Mouse (Mus musculus): ENCODE data around the gene Thrsp. TPM values are rescaled to one million over a fixed set of nuclear protein-coding genes. Genes with fewer than 3 reads are reported as not detected.
"Not testable (repeated sequence)": the region's sequence is repeated elsewhere in the genome, so short reads cannot be mapped to it uniquely, and the experiment has no call there.

Thrsp gene
- 1.2 and 1.6 TPM in 2 replicates for polyA plus RNA-seq (2015; fragmentation: Nextera tagmentation; extraction: Ambion mirVana)

- H3K4me2 ChIP-seq (ENCODE audit: low read depth, low read length): no peak within 1 kb of the TSS
- H3K9me3 ChIP-seq (ENCODE audit: control insufficient read depth, low read length): no peaks in the 10 kb centered on the region
- no peaks in the 10 kb centered on the region for H3K27me3 ChIP-seq (ENCODE audit: control insufficient read depth, insufficient read depth, low read depth, low read length)
- H3K36me3 ChIP-seq (ENCODE audit: control insufficient read depth, insufficient read depth, low read length): no peaks in the 10 kb centered on the region
- 66% methylated on average over 25 of the region's 25 CpGs for WGBS
- H3K4me3 ChIP-seq (ENCODE audit: low read length): no peak within 1 kb of the TSS
- peak; percentile 49 for ATAC-seq (ENCODE audit: low read depth)
- H3K4me1 ChIP-seq (replicated peaks; ENCODE audit: control insufficient read depth, insufficient read depth, low read length): peaks cover 10% of the 10 kb centered on the region
- no peak within 1 kb of the TSS for H3K27ac ChIP-seq (ENCODE audit: low read length)
- no peak within 1 kb of the TSS for H3K9ac ChIP-seq (ENCODE audit: low read length)
Measured at GRCm38 (mm10) chr7:97416906-97417777, at the start of gene Thrsp. Gene Thrsp, minus strand, starts transcription at chr7:97417730.

- H3K27me3 ChIP-seq (ENCODE audit: control insufficient read depth, insufficient read depth, low read depth, low read length): no peaks in the 10 kb centered on the region
- no peak overlapping the region for H3K4me3 ChIP-seq (ENCODE audit: low read length)
- H3K27ac ChIP-seq (ENCODE audit: low read length): no peak overlapping the region
- H3K4me1 ChIP-seq (replicated peaks; ENCODE audit: control insufficient read depth, insufficient read depth, low read length): peaks cover 7% of the 10 kb centered on the region; the same call in 1 of the 2 replicates
- H3K9me3 ChIP-seq (ENCODE audit: control insufficient read depth, low read length): no peaks in the 10 kb centered on the region
- no peak overlapping the region for H3K9ac ChIP-seq (ENCODE audit: low read length)
- 45% methylated on average over 3 of the region's 3 CpGs for WGBS
- no peak overlapping the region for H3K4me2 ChIP-seq (ENCODE audit: low read depth, low read length)
- no peak for ATAC-seq (ENCODE audit: low read depth)
- H3K36me3 ChIP-seq (ENCODE audit: control insufficient read depth, insufficient read depth, low read length): peaks cover 2% of the 10 kb centered on the region; the same call in 1 of the 2 replicates
Measured at GRCm38 (mm10) chr7:97455577-97455976, 38.0 kb upstream of the Thrsp start.

- Histone ChIP-seq H3K4me2 (ENCODE audit: low read depth, low read length) (no peak overlapping the region), H3K27ac (ENCODE audit: low read length) (no peak overlapping the region), H3K27me3 (ENCODE audit: control insufficient read depth, insufficient read depth, low read depth, low read length) (no peaks in the 10 kb centered on the region), H3K4me1 (replicated peaks; ENCODE audit: control insufficient read depth, insufficient read depth, low read length) (peaks cover 7% of the 10 kb centered on the region; the same call in 1 of the 2 replicates), H3K9ac (ENCODE audit: low read length) (no peak overlapping the region), H3K4me3 (ENCODE audit: low read length) (no peak overlapping the region), H3K9me3 (ENCODE audit: control insufficient read depth, low read length) (no peaks in the 10 kb centered on the region), H3K36me3 (ENCODE audit: control insufficient read depth, insufficient read depth, low read length) (peaks cover 2% of the 10 kb centered on the region; the same call in 1 of the 2 replicates)
- ATAC-seq (ENCODE audit: low read depth): no peak
- 89% methylated on average over 10 of the region's 10 CpGs for WGBS
Measured at GRCm38 (mm10) chr7:97454795-97455194, 37.3 kb upstream of the Thrsp start.

- peak overlapping the region; percentile 60 for H3K4me3 ChIP-seq (ENCODE audit: low read length)
- H3K9ac ChIP-seq (ENCODE audit: low read length): peak overlapping the region; percentile 77
- ATAC-seq (ENCODE audit: low read depth): peak; percentile 74
- peaks cover 3% of the 10 kb centered on the region; the same call in 1 of the 2 replicates for H3K9me3 ChIP-seq (ENCODE audit: control insufficient read depth, low read length)
- whole genome bisulfite sequencing: 2% methylated on average over 27 of the region's 27 CpGs
- H3K4me1 ChIP-seq (replicated peaks; ENCODE audit: control insufficient read depth, insufficient read depth, low read length): peaks cover 7% of the 10 kb centered on the region; the same call in 1 of the 2 replicates
- H3K27me3 ChIP-seq (ENCODE audit: control insufficient read depth, insufficient read depth, low read depth, low read length): no peaks in the 10 kb centered on the region
- H3K4me2 ChIP-seq (ENCODE audit: low read depth, low read length): peak overlapping the region; percentile 89
- H3K27ac ChIP-seq (ENCODE audit: low read length): peak overlapping the region; percentile 80
- peaks cover 2% of the 10 kb centered on the region; the same call in 1 of the 2 replicates for H3K36me3 ChIP-seq (ENCODE audit: control insufficient read depth, insufficient read depth, low read length)
Measured at GRCm38 (mm10) chr7:97453141-97453921, 35.8 kb upstream of the Thrsp start.

GRCm38 (mm10) chr7:97452196-97452595, 34.7 kb upstream of the Thrsp start:
- Histone ChIP-seq H3K27me3 (ENCODE audit: control insufficient read depth, insufficient read depth, low read depth, low read length) (no peaks in the 10 kb centered on the region), H3K4me3 (ENCODE audit: low read length) (no peak overlapping the region), H3K27ac (ENCODE audit: low read length) (peak overlapping the region; percentile 21), H3K9ac (ENCODE audit: low read length) (no peak overlapping the region), H3K9me3 (ENCODE audit: control insufficient read depth, low read length) (peaks cover 3% of the 10 kb centered on the region; the same call in 1 of the 2 replicates), H3K4me2 (ENCODE audit: low read depth, low read length) (no peak overlapping the region), H3K4me1 (replicated peaks; ENCODE audit: control insufficient read depth, insufficient read depth, low read length) (peaks cover 12% of the 10 kb centered on the region; the same call in 1 of the 2 replicates), H3K36me3 (ENCODE audit: control insufficient read depth, insufficient read depth, low read length) (no peaks in the 10 kb centered on the region)
- peak; percentile 39; the same call in 1 of the 2 replicates for ATAC-seq (ENCODE audit: low read depth)
- WGBS: 58% methylated on average over 6 of the region's 6 CpGs

- H3K27me3 ChIP-seq (ENCODE audit: control insufficient read depth, insufficient read depth, low read depth, low read length); H3K4me2 ChIP-seq (ENCODE audit: low read depth, low read length); H3K9me3 ChIP-seq (ENCODE audit: control insufficient read depth, low read length); H3K4me3 ChIP-seq (ENCODE audit: low read length); ATAC-seq (ENCODE audit: low read depth); H3K9ac ChIP-seq (ENCODE audit: low read length); H3K36me3 ChIP-seq (ENCODE audit: control insufficient read depth, insufficient read depth, low read length): not testable (repeated sequence)
- Histone ChIP-seq H3K27ac (ENCODE audit: low read length) (peak within 1 kb of the TSS; percentile 21), H3K4me1 (replicated peaks; ENCODE audit: control insufficient read depth, insufficient read depth, low read length) (peaks cover 22% of the 10 kb centered on the region)
- 32% methylated on average over 2 of the region's 2 CpGs for WGBS
Measured at GRCm38 (mm10) chr7:97451023-97451422, 33.5 kb upstream of the Thrsp start, which contains the start of gene Kctd14. Gene Kctd14, plus strand, starts transcription at chr7:97451323.

GRCm38 (mm10) chr7:97447050-97447531, 29.6 kb upstream of the Thrsp start:
- peak; percentile 18 for ATAC-seq (ENCODE audit: low read depth)
- Histone ChIP-seq H3K9ac (ENCODE audit: low read length) (peak overlapping the region; percentile 36), H3K36me3 (ENCODE audit: control insufficient read depth, insufficient read depth, low read length) (no peaks in the 10 kb centered on the region), H3K4me3 (ENCODE audit: low read length) (no peak overlapping the region), H3K4me2 (ENCODE audit: low read depth, low read length) (no peak overlapping the region), H3K4me1 (replicated peaks; ENCODE audit: control insufficient read depth, insufficient read depth, low read length) (peaks cover 18% of the 10 kb centered on the region), H3K27me3 (ENCODE audit: control insufficient read depth, insufficient read depth, low read depth, low read length) (no peaks in the 10 kb centered on the region), H3K9me3 (ENCODE audit: control insufficient read depth, low read length) (peaks cover 3% of the 10 kb centered on the region; the same call in 1 of the 2 replicates), H3K27ac (ENCODE audit: low read length) (peak overlapping the region; percentile 93)
- WGBS: 46% methylated on average over 6 of the region's 6 CpGs

- Histone ChIP-seq H3K9me3 (ENCODE audit: control insufficient read depth, low read length) (peaks cover 3% of the 10 kb centered on the region; the same call in 1 of the 2 replicates), H3K9ac (ENCODE audit: low read length) (no peak overlapping the region), H3K27ac (ENCODE audit: low read length) (peak overlapping the region; percentile 93), H3K4me1 (replicated peaks; ENCODE audit: control insufficient read depth, insufficient read depth, low read length) (peaks cover 18% of the 10 kb centered on the region), H3K4me2 (ENCODE audit: low read depth, low read length) (no peak overlapping the region), H3K36me3 (ENCODE audit: control insufficient read depth, insufficient read depth, low read length) (no peaks in the 10 kb centered on the region), H3K27me3 (ENCODE audit: control insufficient read depth, insufficient read depth, low read depth, low read length) (no peaks in the 10 kb centered on the region), H3K4me3 (ENCODE audit: low read length) (no peak overlapping the region)
- ATAC-seq (ENCODE audit: low read depth): peak; percentile 95
- 7% methylated on average over 6 of the region's 6 CpGs for WGBS
Measured at GRCm38 (mm10) chr7:97446171-97446925, 28.8 kb upstream of the Thrsp start.

Data from lung, embryonic 16.5 days (tissue).